Mouse (Mus musculus) small intestine, adult 2 months (tissue): Measurements from ENCODE around the gene Ccdc61. TPM values are rescaled to one million over a fixed set of nuclear protein-coding genes. Genes with fewer than 3 reads are reported as not detected.

Source experiments
- H3K27ac ChIP-seq: fragments of 200-500 bp; 2 replicates; pipeline ENCODE4 v1.5.1; 2012; ENCODE audit warnings: low read depth, low read length, control low read depth, inconsistent platforms; ENCODE audit not compliant: insufficient read depth
- H3K27me3 ChIP-seq: fragments of 200-500 bp; 2 replicates; pipeline ENCODE4 v1.6.1; 2012; ENCODE audit warnings: mild to moderate bottlenecking, moderate library complexity, low read length, inconsistent platforms; ENCODE audit not compliant: control insufficient read depth, insufficient read depth
- H3K36me3 ChIP-seq: fragments of 200-500 bp; 2 replicates; pipeline ENCODE4 v1.6.1; 2012; ENCODE audit warnings: mild to moderate bottlenecking, low read length, control low read depth, inconsistent platforms; ENCODE audit not compliant: control insufficient read depth, insufficient read depth
- H3K4me1 ChIP-seq: fragments of 200-500 bp; 2 replicates; pipeline ENCODE4 v1.6.1; 2012; ENCODE audit warnings: low read length, inconsistent platforms, mixed read lengths; ENCODE audit not compliant: control insufficient read depth, insufficient read depth, insufficient read length
- H3K4me3 ChIP-seq: fragments of 200-500 bp; 2 replicates; pipeline ENCODE4 v1.5.1; 2012; ENCODE audit warnings: low read depth, mild to moderate bottlenecking, control low read depth, inconsistent platforms, low read length, moderate library complexity
- CTCF ChIP-seq: fragments of 200-500 bp; IDR thresholded peaks from 2 replicates; pipeline ENCODE4 v1.5.1; 2012; ENCODE audit warnings: low read depth, mild to moderate bottlenecking, control low read depth, inconsistent platforms, low read length, moderate library complexity, mixed read lengths; ENCODE audit not compliant: insufficient replicate concordance, insufficient read length; ENCODE audit errors: extremely low read depth
- POLR2A ChIP-seq: fragments of 200-500 bp; IDR thresholded peaks from 2 replicates; pipeline ENCODE4 v1.6.1; 2012; ENCODE audit warnings: low read depth, mild to moderate bottlenecking, control low read depth, inconsistent platforms, low read length, moderate library complexity
- WGBS: fragments of 180-500 bp; shearing (Covaris S2); methylation state at CpG from one replicate; pipeline ENCODE4 v1.1.7; 2018; 5-methylcytosine and 5-hydroxymethylcytosine counted together
- polyA plus RNA-seq: library from polyadenylated mRNA; depleted of rRNA; stranded (reverse); fragments of >200 nt; gene quantifications from 2 replicates; pipeline ENCODE4 v1.2.3, GENCODE M21; 2012; rRNA removed

The Ccdc61 gene
- polyA plus RNA-seq: 11.1 and 21.4 TPM in 2 replicates

GRCm38 (mm10) chr7:18910241-18910831 lies at the start of gene Ccdc61:
TSS of gene Ccdc61 (minus strand) at chr7:18910415.
- H3K36me3 ChIP-seq: no peaks in the 10 kb centered on the region
- no peak within 1 kb of the TSS for H3K27ac ChIP-seq
- peaks cover 1% of the 10 kb centered on the region; the same call in 1 of the 2 replicates for H3K4me1 ChIP-seq
- TF ChIP-seq CTCF (no peak), POLR2A (peak; percentile 56; the same call in 1 of the 2 replicates)
- peak within 1 kb of the TSS; percentile 92 for H3K4me3 ChIP-seq
- no peaks in the 10 kb centered on the region for H3K27me3 ChIP-seq
- 1% methylated on average over 33 of the region's 33 CpGs for WGBS

GRCm38 (mm10) chr7:18959446-18959845 lies 49.2 kb upstream of the Ccdc61 start:
- Histone ChIP-seq H3K4me3 (no peak overlapping the region), H3K4me1 (peaks cover 6% of the 10 kb centered on the region), H3K27me3 (peaks cover 49% of the 10 kb centered on the region), H3K27ac (no peak overlapping the region), H3K36me3 (no peaks in the 10 kb centered on the region)
- WGBS: 45% methylated on average over 8 of the region's 8 CpGs
- TF ChIP-seq POLR2A: no peak
- TF ChIP-seq CTCF: no peak

- WGBS: 4% methylated on average over 21 of the region's 21 CpGs
These were observed 48.2 kb upstream of the Ccdc61 start for GRCm38 (mm10) chr7:18958384-18958766.

GRCm38 (mm10) chr7:18957569-18958383 lies 47.6 kb upstream of the Ccdc61 start:
- no peak overlapping the region for H3K27ac ChIP-seq
- TF ChIP-seq POLR2A (no peak), CTCF (no peak)
- H3K4me3 ChIP-seq: peak overlapping the region; percentile 67
- 1% methylated on average over 104 of the region's 107 CpGs for WGBS
- H3K4me1 ChIP-seq: peaks cover 5% of the 10 kb centered on the region
- peaks cover 32% of the 10 kb centered on the region for H3K27me3 ChIP-seq
- H3K36me3 ChIP-seq: no peaks in the 10 kb centered on the region

More at GRCm38 (mm10) chr7:18958384-18958766, 48.2 kb upstream of the Ccdc61 start:
- peak overlapping the region; percentile 67 for H3K4me3 ChIP-seq
- no peaks in the 10 kb centered on the region for H3K36me3 ChIP-seq
- TF ChIP-seq CTCF (no peak), POLR2A (no peak)
- H3K27ac ChIP-seq: no peak overlapping the region
- peaks cover 6% of the 10 kb centered on the region for H3K4me1 ChIP-seq
- peaks cover 38% of the 10 kb centered on the region for H3K27me3 ChIP-seq

GRCm38 (mm10) chr7:18951397-18951796 lies 41.2 kb upstream of the Ccdc61 start:
- TF ChIP-seq POLR2A (no peak), CTCF (no peak)
- Histone ChIP-seq H3K4me3 (no peak overlapping the region), H3K27ac (no peak overlapping the region), H3K4me1 (0 out of 2 replicates have a peak, but pooled peaks cover 1% of the 10 kb centered on the region), H3K36me3 (no peaks in the 10 kb centered on the region), H3K27me3 (no peaks in the 10 kb centered on the region)
- 13% methylated on average over 15 of the region's 15 CpGs for WGBS

- no peak overlapping the region for H3K27ac ChIP-seq
- no peak for TF ChIP-seq POLR2A
- TF ChIP-seq CTCF: no peak
- WGBS: 34% methylated on average over 18 of the region's 18 CpGs
- no peak overlapping the region for H3K4me3 ChIP-seq
- H3K4me1 ChIP-seq: 0 out of 2 replicates have a peak, but pooled peaks cover 1% of the 10 kb centered on the region
- no peaks in the 10 kb centered on the region for H3K36me3 ChIP-seq
- H3K27me3 ChIP-seq: no peaks in the 10 kb centered on the region
These were observed 40.5 kb upstream of the Ccdc61 start for GRCm38 (mm10) chr7:18950523-18951315.
